Mouse (Mus musculus) kidney, postnatal 0 days (tissue): ENCODE results near the gene Adgrv1. TPM values are rescaled to one million over a fixed set of nuclear protein-coding genes. Genes with fewer than 3 reads are reported as not detected.

ENCODE experiments used
- ATAC-seq: fragments of 200-750 bp; cut with Nextera tagmentation; replicated peaks from 2 replicates; pipeline ENCODE4 v1.8.0; 2017; ENCODE audit warnings: low read depth, moderate number of reproducible peaks, moderate TSS enrichment, moderate library complexity; ENCODE audit not compliant: low FRiP score
- DNase-seq: peaks from one replicate; pipeline ENCODE4 v3.0.0-alpha.2; 2016; ENCODE audit warnings: low spot score
- H3K27ac ChIP-seq: fragments of 300-500 bp; sonication (generic); 2 replicates; pipeline ENCODE4 v1.5.1; 2014; ENCODE audit warnings: mild to moderate bottlenecking
- H3K27me3 ChIP-seq: fragments of 300-500 bp; sonication (generic); 2 replicates; pipeline ENCODE4 v1.6.1; 2014; ENCODE audit warnings: low read length, mixed read lengths; ENCODE audit not compliant: insufficient read depth
- H3K36me3 ChIP-seq: fragments of 300-500 bp; sonication (generic); 2 replicates; pipeline ENCODE4 v1.6.1; 2014; ENCODE audit warnings: low read length, mixed read lengths; ENCODE audit not compliant: insufficient read depth
- H3K4me1 ChIP-seq: fragments of 300-500 bp; sonication (generic); replicated peaks from 2 replicates; pipeline ENCODE4 v1.6.1; 2014; ENCODE audit warnings: antibody characterized with exemption, low read length, mixed read lengths; ENCODE audit not compliant: insufficient read depth
- H3K4me2 ChIP-seq: fragments of 300-500 bp; sonication (generic); 2 replicates; pipeline ENCODE4 v1.6.1; 2014; ENCODE audit warnings: mild to moderate bottlenecking, low read length, moderate library complexity, mixed read lengths
- H3K4me3 ChIP-seq: fragments of 300-500 bp; sonication (generic); replicated peaks from 2 replicates; pipeline ENCODE4 v1.5.1; 2014; ENCODE audit warnings: low read depth, low read length
- H3K9ac ChIP-seq: fragments of 300-500 bp; sonication (generic); 2 replicates; pipeline ENCODE4 v1.6.1; 2014; ENCODE audit warnings: low read depth, low read length
- H3K9me3 ChIP-seq: fragments of 300-500 bp; sonication (generic); replicated peaks from 2 replicates; pipeline ENCODE4 v1.6.1; 2016; ENCODE audit warnings: low read length, inconsistent platforms, mixed read lengths
- CTCF ChIP-seq: IDR thresholded peaks from 2 replicates; pipeline ENCODE4 v1.5.1; 2016; ENCODE audit warnings: antibody characterized with exemption, low read depth, mild to moderate bottlenecking, moderate library complexity
- WGBS: fragments of 180-500 bp; shearing (Covaris S2); extraction: QIAGEN DNeasy Blood & Tissue Kit; methylation state at CpG from one replicate; pipeline ENCODE4 v1.1.7; 2014; 5-methylcytosine and 5-hydroxymethylcytosine counted together
- polyA plus RNA-seq: library from polyadenylated mRNA; unstranded; fragments of >200 nt; fragmentation: Nextera tagmentation; extraction: Ambion mirVana; gene quantifications from 2 replicates; pipeline ENCODE4 v1.2.1, GENCODE M21; 2015

Adgrv1 gene
- polyA plus RNA-seq, 1 experiment from 2014 or later: 2.7 TPM

GRCm38 (mm10) chr13:81136652-81137422 is 496.1 kb downstream of the Adgrv1 start:
- Histone ChIP-seq H3K27ac (no peak overlapping the region), H3K4me3 (no peak overlapping the region), H3K9me3 (no peaks in the 10 kb centered on the region), H3K36me3 (no peaks in the 10 kb centered on the region), H3K9ac (no peak overlapping the region), H3K4me1 (peaks cover 8% of the 10 kb centered on the region; the same call in 1 of the 2 replicates), H3K4me2 (no peak overlapping the region), H3K27me3 (no peaks in the 10 kb centered on the region)
- ATAC-seq (no peak), DNase-seq (peak; percentile 70)
- WGBS: 52% methylated on average over 11 of the region's 11 CpGs
- TF ChIP-seq CTCF: no peak

- no peaks in the 10 kb centered on the region for H3K36me3 ChIP-seq
- no peaks in the 10 kb centered on the region for H3K27me3 ChIP-seq
- no peak overlapping the region for H3K27ac ChIP-seq
- ATAC-seq (no peak), DNase-seq (no peak)
- peaks cover 12% of the 10 kb centered on the region; the same call in 1 of the 2 replicates for H3K4me1 ChIP-seq
- WGBS: 41% methylated on average over 10 of the region's 10 CpGs
- no peak overlapping the region for H3K9ac ChIP-seq
- no peak overlapping the region for H3K4me3 ChIP-seq
- no peaks in the 10 kb centered on the region for H3K9me3 ChIP-seq
- TF ChIP-seq CTCF: no peak
- H3K4me2 ChIP-seq: 0 out of 2 replicates have a peak overlapping the region, but pooled peaks have one; percentile 5
These were observed 497.0 kb downstream of the Adgrv1 start for GRCm38 (mm10) chr13:81135953-81136352.

- Histone ChIP-seq H3K27me3 (no peaks in the 10 kb centered on the region), H3K4me3 (no peak overlapping the region), H3K9me3 (no peaks in the 10 kb centered on the region), H3K36me3 (no peaks in the 10 kb centered on the region), H3K27ac (no peak overlapping the region), H3K4me2 (no peak overlapping the region), H3K4me1 (peaks cover 14% of the 10 kb centered on the region; the same call in 1 of the 2 replicates), H3K9ac (no peak overlapping the region)
- TF ChIP-seq CTCF: no peak
- ATAC-seq (no peak), DNase-seq (no peak)
These were observed 498.5 kb downstream of the Adgrv1 start for GRCm38 (mm10) chr13:81134412-81134811.

GRCm38 (mm10) chr13:81133336-81133735 is 499.6 kb downstream of the Adgrv1 start:
- no peak overlapping the region for H3K27ac ChIP-seq
- DNase-seq: no peak
- 68% methylated on average over 4 of the region's 4 CpGs for WGBS

GRCm38 (mm10) chr13:81132691-81133090 is 500.3 kb downstream of the Adgrv1 start:
- Histone ChIP-seq H3K9me3 (no peaks in the 10 kb centered on the region), H3K4me3 (no peak overlapping the region), H3K9ac (no peak overlapping the region), H3K4me2 (no peak overlapping the region), H3K27ac (no peak overlapping the region), H3K4me1 (peaks cover 14% of the 10 kb centered on the region; the same call in 1 of the 2 replicates), H3K27me3 (no peaks in the 10 kb centered on the region), H3K36me3 (no peaks in the 10 kb centered on the region)
- 69% methylated on average over 5 of the region's 5 CpGs for WGBS
- ATAC-seq (no peak), DNase-seq (no peak)
- no peak for TF ChIP-seq CTCF

More at GRCm38 (mm10) chr13:81133336-81133735, 499.6 kb downstream of the Adgrv1 start:
- no peak overlapping the region for H3K4me3 ChIP-seq
- H3K9me3 ChIP-seq: no peaks in the 10 kb centered on the region
- H3K4me1 ChIP-seq: peaks cover 14% of the 10 kb centered on the region; the same call in 1 of the 2 replicates
- TF ChIP-seq CTCF: no peak
- H3K4me2 ChIP-seq: no peak overlapping the region
- no peak overlapping the region for H3K9ac ChIP-seq
- no peaks in the 10 kb centered on the region for H3K36me3 ChIP-seq
- ATAC-seq: 0 out of 2 replicates have a peak, but pooled peaks have one; percentile 35
- no peaks in the 10 kb centered on the region for H3K27me3 ChIP-seq

- DNase-seq: no peak
- Histone ChIP-seq H3K4me1 (peaks cover 14% of the 10 kb centered on the region; the same call in 1 of the 2 replicates), H3K4me3 (no peak overlapping the region), H3K27me3 (no peaks in the 10 kb centered on the region), H3K9me3 (no peaks in the 10 kb centered on the region), H3K36me3 (no peaks in the 10 kb centered on the region), H3K27ac (no peak overlapping the region), H3K9ac (no peak overlapping the region), H3K4me2 (no peak overlapping the region)
- TF ChIP-seq CTCF: no peak
- WGBS: 59% methylated on average over 6 of the region's 6 CpGs
- ATAC-seq: no peak
These were observed 501.1 kb downstream of the Adgrv1 start for GRCm38 (mm10) chr13:81131860-81132259.
